Mouse (Mus musculus) myocyte (in vitro differentiated cells): Measurements from ENCODE around the gene Endou.
A peak's percentile ranks its signal among the peaks of the same experiment; 100 is the strongest.

Source experiments
- CEBPB ChIP-seq: IDR thresholded peaks from 2 replicates; pipeline ENCODE4 v1.6.1; 2011; ENCODE audit warnings: mild to moderate bottlenecking, moderate library complexity; ENCODE audit not compliant: poor library complexity, insufficient read depth, severe bottlenecking
- E2F4 ChIP-seq: IDR thresholded peaks from one replicate; pipeline ENCODE4 v1.6.1; 2011; ENCODE audit warnings: mild to moderate bottlenecking, control low read depth, moderate library complexity; ENCODE audit not compliant: insufficient read depth
- MAX ChIP-seq: IDR thresholded peaks from one replicate; pipeline ENCODE4 v1.6.1; 2011; ENCODE audit warnings: low read depth, mild to moderate bottlenecking, control low read depth
- MYOD1 ChIP-seq, 3 experiments: IDR thresholded peaks; one replicate each; pipeline ENCODE4 v1.6.1; 2011; ENCODE audit warnings: control low read depth in 2 of 3, low read depth in 2 of 3, mild to moderate bottlenecking in 2 of 3, moderate library complexity in 1 of 3; ENCODE audit not compliant: insufficient read length in 2 of 3, control insufficient read depth in 1 of 3
- MYOG ChIP-seq, 3 experiments: IDR thresholded peaks; one replicate each; pipeline ENCODE4 v1.6.1; 2011; ENCODE audit warnings: control low read depth in 2 of 3, low read depth in 2 of 3, mild to moderate bottlenecking in 2 of 3; ENCODE audit not compliant: insufficient read length in 2 of 3, control insufficient read depth in 1 of 3, insufficient read depth in 1 of 3
- POLR2A ChIP-seq: IDR thresholded peaks from one replicate; pipeline ENCODE4 v1.6.1; 2011; ENCODE audit warnings: low read depth, mild to moderate bottlenecking, control low read depth, moderate library complexity; ENCODE audit not compliant: insufficient read length
- POLR2AphosphoS2 ChIP-seq: IDR thresholded peaks from one replicate; pipeline ENCODE4 v1.6.1; 2011; ENCODE audit warnings: low read depth, control low read depth; ENCODE audit not compliant: insufficient read length
- REST ChIP-seq: IDR thresholded peaks from one replicate; pipeline ENCODE4 v1.6.1; 2011; ENCODE audit warnings: mild to moderate bottlenecking, control low read depth, moderate library complexity; ENCODE audit not compliant: insufficient read depth, insufficient read length
- TCF12 ChIP-seq: IDR thresholded peaks from one replicate; pipeline ENCODE4 v1.6.1; 2011; ENCODE audit warnings: mild to moderate bottlenecking, control low read depth; ENCODE audit not compliant: poor library complexity, insufficient read depth, severe bottlenecking
- TCF3 ChIP-seq: IDR thresholded peaks from one replicate; pipeline ENCODE4 v1.6.1; 2011; ENCODE audit warnings: low read depth, control low read depth; ENCODE audit not compliant: insufficient read length
- USF1 ChIP-seq: IDR thresholded peaks from one replicate; pipeline ENCODE4 v1.6.1; 2011; ENCODE audit warnings: low read depth, mild to moderate bottlenecking, control low read depth, moderate library complexity

DNA sequence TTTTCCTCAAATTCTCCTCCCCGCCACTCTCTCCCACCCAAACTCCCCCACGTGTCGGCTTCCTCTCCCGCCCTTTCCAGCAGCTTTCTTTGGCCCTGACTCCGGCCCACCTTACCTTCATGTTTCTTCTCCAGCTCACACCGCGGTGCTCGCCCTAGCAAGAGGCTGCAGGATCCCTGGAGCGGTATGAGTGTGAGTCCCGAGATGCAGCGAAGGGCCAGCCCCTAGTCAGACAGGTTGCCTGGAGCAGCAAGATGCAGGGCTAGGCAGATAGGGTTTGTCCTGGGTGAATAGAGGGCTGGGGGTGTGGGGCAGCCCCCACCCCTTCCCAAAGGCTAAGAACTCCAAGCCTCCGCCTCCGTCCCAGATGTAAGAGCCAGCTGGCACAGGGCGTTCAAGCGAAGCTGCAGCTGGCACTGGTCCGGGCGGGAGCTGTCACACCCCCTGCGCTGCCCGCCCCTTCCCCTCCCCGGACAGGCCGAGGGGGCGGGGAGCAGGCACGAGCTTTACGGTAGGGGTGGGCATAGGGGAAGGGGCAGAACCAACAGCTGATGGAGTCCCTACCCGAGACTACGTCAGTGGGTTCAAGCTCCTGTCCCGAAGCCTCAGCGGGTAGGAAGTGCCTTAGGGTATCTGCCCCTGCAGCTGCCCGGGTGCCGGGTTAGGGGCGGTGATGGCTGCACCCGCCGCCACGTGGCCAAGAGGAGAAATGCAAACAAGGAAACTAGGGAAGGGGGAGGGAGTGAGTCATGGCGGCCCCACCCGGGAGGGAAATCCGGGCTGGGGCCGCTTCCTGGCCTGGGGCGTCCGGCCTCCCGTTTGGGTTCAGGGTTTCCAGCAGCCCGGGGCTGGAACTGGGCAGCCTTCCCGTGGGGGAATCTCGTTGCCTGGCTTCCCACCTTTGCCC lies 36.4 kb upstream of the Endou start, which contains the start of gene Rapgef3:
- TF ChIP-seq POLR2A (no peak), USF1 (peak; percentile 59), POLR2AphosphoS2 (no peak), E2F4 (no peak), CEBPB (no peak), MYOG (IDR thresholded peaks at IDR 0.05; ENCODE audit: control insufficient read depth in 1 of 3, insufficient read depth in 1 of 3, insufficient read length in 2 of 3, low read depth in 2 of 3) (peak in 1 of 3 experiments; percentile 21), MAX (no peak), TCF12 (no peak), MYOD1 (IDR thresholded peaks at IDR 0.05; ENCODE audit: control insufficient read depth in 1 of 3, insufficient read length in 2 of 3, low read depth in 2 of 3) (peak in 1 of 3 experiments; percentile 30), REST (no peak), TCF3 (no peak)
